Mouse (Mus musculus) cortical plate, adult 2 months (tissue): ENCODE measurements around the gene AI413582. TPM values are rescaled to one million over a fixed set of nuclear protein-coding genes. Genes with fewer than 3 reads are reported as not detected.

ENCODE experiments used
- H3K27ac ChIP-seq: fragments of 200-500 bp; 2 replicates; pipeline ENCODE4 v1.5.1; 2012; ENCODE audit warnings: low read length, control low read depth, inconsistent platforms; ENCODE audit not compliant: insufficient read depth
- H3K4me1 ChIP-seq: fragments of 200-500 bp; 2 replicates; pipeline ENCODE4 v1.6.1; 2011; ENCODE audit warnings: low read length; ENCODE audit not compliant: control insufficient read depth, insufficient read depth
- H3K4me3 ChIP-seq: fragments of 200-500 bp; 2 replicates; pipeline ENCODE4 v1.5.1; 2011; ENCODE audit warnings: mild to moderate bottlenecking, low read length, control low read depth; ENCODE audit not compliant: insufficient read depth
- CTCF ChIP-seq: fragments of 200-500 bp; IDR thresholded peaks from 2 replicates; pipeline ENCODE4 v1.5.1; 2011; ENCODE audit warnings: mild to moderate bottlenecking, control low read depth, low read length; ENCODE audit not compliant: insufficient read depth; ENCODE audit errors: extremely low read depth
- POLR2A ChIP-seq: fragments of 200-500 bp; IDR thresholded peaks from 2 replicates; pipeline ENCODE4 v1.6.1; 2011; ENCODE audit warnings: mild to moderate bottlenecking, low read length, control low read depth; ENCODE audit not compliant: insufficient read depth; ENCODE audit errors: extremely low read depth
- polyA plus RNA-seq: library from polyadenylated mRNA; depleted of rRNA; stranded (reverse); fragments of >200 nt; gene quantifications from 2 replicates; pipeline ENCODE4 v1.2.3, GENCODE M21; 2012

The AI413582 gene
- polyA plus RNA-seq, 1 experiment = 112 TPM

DNA sequence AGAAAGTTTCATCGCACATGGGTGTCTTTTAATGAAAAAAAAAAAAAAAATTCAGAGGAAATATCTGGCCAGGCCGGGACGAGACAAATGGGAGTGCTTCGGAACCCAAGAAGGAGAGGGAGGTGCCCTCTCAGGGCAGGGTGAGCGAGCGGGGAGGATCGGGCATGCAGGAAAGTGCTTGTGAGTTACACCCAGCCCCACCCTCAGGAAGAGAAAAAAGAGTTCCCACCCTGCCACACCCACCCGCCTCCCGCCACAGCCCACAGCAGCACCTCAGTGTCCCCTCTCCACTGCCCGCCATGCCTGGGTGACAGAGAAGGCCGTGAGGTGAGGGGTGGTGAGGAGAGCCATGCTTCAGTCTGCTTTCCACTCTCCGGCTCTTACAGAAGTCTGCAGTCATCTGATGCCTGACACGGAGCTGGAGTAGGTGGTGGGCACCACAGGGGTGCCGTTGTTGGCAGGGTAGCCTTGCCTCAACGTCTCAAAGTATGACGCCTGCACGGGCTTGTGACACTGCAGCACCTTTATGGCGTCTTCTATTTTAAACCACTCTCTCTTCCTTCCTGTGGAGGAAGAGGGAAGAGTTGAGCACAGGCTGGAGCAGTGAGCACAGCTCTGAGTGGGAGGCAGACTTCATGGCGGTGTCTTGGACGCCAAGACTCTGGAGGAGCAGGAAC lies 15.0 kb upstream of the AI413582 start:
- TF ChIP-seq CTCF = no peak
- TF ChIP-seq POLR2A = no peak
- H3K4me1 ChIP-seq = peaks cover 2% of the 10 kb centered on the region; the same call in 1 of the 2 replicates
- no peak overlapping the region for H3K4me3 ChIP-seq
- no peak overlapping the region for H3K27ac ChIP-seq

DNA sequence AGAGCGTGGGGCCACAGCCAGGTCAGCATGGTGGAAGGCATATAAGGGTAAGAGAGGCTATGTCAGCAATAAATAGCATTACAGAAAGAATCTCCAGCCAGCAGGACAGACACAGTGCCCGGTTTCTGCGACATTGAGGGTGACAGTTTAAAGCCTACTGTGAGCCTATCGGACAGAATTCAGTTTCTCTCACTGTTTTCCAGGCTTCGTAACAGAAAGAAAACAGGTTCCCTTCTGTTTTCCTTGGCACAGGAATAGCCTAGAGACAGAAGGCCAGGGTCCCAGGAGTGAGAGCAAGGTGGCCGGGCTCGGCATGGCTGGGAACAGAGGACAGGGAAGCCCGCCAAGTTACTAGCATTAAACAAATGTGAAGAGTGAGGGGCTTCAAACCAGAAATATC lies 14.3 kb upstream of the AI413582 start:
- Histone ChIP-seq H3K27ac (no peak overlapping the region), H3K4me3 (no peak overlapping the region), H3K4me1 (peaks cover 2% of the 10 kb centered on the region; the same call in 1 of the 2 replicates)
- TF ChIP-seq CTCF = no peak
- TF ChIP-seq POLR2A = no peak

DNA sequence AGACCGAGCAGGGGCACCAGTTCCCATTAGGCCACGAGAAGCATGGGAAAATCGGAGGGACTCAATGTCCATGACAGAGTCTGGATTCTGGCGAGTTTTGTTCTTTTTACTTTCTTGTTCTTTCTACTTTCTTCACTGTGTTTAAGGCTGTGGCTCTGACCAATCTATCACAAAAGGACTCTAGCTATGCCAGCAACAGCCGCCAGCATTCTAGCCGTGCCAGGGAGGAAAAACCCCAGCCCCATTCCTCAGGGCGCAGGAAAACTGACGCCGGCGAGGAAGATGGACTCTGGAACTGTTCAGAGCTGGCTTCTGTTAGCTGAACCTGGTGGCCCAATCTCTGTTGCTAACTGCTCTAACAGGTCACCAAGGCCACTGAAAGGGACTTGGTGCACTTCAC lies 12.9 kb upstream of the AI413582 start:
- peaks cover 2% of the 10 kb centered on the region; the same call in 1 of the 2 replicates for H3K4me1 ChIP-seq
- no peak overlapping the region for H3K27ac ChIP-seq
- H3K4me3 ChIP-seq = no peak overlapping the region
- TF ChIP-seq POLR2A = no peak
- no peak for TF ChIP-seq CTCF

DNA sequence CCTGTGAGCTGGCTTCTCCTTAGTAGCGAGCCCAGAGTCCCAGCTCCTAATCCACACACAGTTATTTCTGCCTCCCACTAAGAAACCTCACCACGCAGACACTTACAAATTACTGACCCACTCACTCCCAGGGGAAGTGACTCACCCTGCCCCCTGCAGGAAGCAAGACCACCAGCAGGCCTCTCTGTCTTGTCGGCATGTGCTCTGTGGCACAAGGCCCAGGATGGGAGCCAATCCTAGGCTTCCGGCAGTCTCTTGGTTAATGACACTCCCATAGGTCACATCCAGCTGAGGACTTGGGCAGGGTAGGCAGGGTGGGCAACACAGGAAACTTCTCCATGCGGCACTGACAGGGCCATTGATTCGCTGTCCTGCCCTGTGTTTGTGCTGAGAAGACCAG lies 11.9 kb upstream of the AI413582 start:
- Histone ChIP-seq H3K4me3 (no peak overlapping the region), H3K27ac (no peak overlapping the region), H3K4me1 (peaks cover 2% of the 10 kb centered on the region; the same call in 1 of the 2 replicates)
- TF ChIP-seq CTCF = no peak
- TF ChIP-seq POLR2A = no peak

DNA sequence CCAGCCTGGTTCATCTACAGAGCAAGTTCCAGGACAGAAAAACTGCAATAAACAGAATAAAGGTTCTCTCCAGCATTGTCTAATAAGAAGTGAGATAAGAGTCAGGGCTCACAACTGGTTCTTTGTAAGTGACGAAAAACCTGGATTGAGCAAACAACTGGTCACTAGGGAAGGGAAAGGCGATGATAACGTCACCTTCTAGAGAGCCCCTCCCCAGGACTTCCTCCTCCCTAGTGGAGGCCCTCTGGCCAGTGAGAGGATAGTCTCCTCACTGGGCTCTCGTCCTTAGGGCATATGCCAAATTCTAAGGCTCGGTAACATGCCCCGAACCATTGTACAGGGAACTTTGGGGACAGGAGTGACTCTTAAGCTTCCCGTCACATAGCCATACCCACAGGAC lies 10.5 kb upstream of the AI413582 start:
- no peak overlapping the region for H3K4me3 ChIP-seq
- H3K27ac ChIP-seq = no peak overlapping the region
- H3K4me1 ChIP-seq = peaks cover 2% of the 10 kb centered on the region; the same call in 1 of the 2 replicates
- TF ChIP-seq CTCF (no peak), POLR2A (no peak)

DNA sequence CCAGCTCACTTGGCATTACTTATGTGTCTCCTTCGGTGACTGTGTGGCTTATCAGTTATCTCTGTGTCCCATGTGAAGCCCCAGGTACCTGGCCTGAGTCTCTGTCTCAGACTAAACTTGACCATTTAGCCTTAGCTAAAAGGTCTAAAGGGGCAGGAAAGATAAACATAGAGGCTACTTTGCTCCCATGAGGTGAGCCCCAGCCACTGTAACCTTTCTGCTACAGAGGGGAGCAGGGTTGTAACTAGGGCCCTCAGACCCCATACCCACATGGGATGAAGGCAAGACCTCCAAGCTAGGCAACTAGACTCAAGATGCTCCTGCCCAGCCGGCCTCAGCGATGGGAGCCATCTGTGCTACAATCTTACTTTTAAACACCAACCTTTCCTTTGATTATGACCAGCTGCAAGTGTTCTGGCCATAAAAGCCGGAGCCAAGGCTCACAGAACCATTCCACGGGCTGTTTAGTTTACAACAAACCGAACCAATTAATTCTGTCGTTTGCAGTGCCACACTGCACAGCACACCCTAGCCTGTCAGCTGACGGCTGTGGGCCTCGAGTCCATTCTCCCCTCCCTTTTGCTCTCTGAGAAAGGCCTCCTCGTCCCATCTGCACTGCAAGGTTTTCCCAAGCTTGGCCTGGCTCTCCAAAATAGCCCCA lies 9.7 kb upstream of the AI413582 start:
- TF ChIP-seq CTCF (no peak), POLR2A (no peak)
- peak overlapping the region; percentile 53; the same call in 1 of the 2 replicates for H3K27ac ChIP-seq
- peaks cover 2% of the 10 kb centered on the region; the same call in 1 of the 2 replicates for H3K4me1 ChIP-seq
- no peak overlapping the region for H3K4me3 ChIP-seq

DNA sequence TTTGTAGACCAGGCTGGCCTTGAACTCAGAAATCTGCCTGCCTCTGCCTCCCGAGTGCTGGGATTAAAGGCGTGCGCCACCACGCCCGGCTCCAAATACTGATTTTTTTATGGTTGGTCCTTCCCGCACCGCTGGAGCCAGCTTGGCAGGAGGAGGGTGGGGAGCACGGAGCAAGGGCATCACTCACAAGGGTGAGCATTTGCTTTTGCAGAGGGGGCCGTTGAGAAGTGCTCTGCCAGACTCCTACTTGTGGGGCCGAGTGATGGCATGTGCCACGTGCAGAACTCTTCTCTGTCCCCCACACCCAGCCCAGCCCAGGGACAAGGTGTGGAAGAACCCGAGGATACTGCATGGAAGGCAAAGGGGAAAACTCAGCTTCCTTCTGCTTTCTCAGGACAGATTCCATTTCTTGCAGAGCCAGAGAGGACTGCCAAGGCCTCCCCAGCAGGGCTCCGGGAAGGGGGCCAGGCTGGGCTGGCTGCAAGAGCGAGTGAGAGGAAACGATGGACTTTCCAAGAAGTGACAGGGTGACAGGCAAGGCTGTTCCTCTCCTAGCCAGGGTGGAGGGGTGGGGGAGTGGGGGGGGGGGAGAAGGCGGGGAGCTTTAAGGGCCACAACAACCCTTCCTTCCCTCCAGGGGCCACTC lies 9.0 kb upstream of the AI413582 start:
- no peak overlapping the region for H3K4me3 ChIP-seq
- TF ChIP-seq CTCF (no peak), POLR2A (no peak)
- H3K27ac ChIP-seq = peak overlapping the region; percentile 53; the same call in 1 of the 2 replicates
- H3K4me1 ChIP-seq = peaks cover 2% of the 10 kb centered on the region; the same call in 1 of the 2 replicates

DNA sequence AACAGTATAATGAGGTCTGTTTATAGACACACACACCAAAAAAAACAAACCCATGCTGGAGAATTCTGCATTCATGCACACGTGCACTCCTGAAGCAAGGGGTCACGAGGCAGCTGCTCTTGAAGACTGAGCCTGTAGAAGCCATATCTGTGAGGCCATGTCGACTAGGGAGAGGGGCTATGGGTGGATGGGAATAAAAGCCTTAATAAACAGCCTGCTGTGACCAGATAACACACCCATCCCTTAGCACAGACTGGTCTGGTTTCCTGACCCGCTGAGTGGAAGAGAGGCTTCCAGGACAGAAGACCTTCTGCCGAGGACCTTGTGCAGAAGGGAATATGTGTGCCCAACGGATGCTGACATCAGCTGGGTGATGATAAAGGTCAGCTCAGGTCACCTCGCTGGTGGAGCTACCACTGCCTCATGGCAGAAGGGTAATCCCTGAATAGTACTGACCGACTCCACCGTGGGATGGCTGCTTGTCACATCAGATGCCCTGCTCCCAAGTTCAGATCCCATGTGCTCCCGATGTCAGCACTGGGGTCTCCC lies 8.3 kb upstream of the AI413582 start:
- no peak overlapping the region for H3K27ac ChIP-seq
- TF ChIP-seq CTCF (no peak), POLR2A (no peak)
- no peak overlapping the region for H3K4me3 ChIP-seq
- peaks cover 2% of the 10 kb centered on the region; the same call in 1 of the 2 replicates for H3K4me1 ChIP-seq

DNA sequence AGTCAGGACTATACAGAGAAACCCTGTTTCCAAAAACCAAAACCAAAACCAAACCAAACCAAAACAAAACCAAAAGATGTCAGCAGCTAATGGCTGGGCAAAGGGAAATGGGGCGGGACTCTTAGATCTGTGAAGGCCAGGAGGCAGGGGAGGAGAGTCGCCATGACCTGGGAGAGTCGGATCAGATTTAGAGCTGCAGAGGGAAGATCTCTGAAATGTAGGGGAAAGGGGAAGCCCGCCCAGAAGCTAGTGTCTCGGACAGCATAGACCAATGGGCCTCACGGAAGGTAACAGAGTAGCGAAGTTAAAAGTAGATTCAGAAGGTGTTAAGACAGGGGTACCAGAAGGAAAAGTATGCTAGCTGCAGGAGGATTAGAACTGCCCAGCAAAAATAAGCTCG lies 5.8 kb upstream of the AI413582 start:
- TF ChIP-seq POLR2A (no peak), CTCF (no peak)
- H3K4me3 ChIP-seq = no peak overlapping the region
- H3K27ac ChIP-seq = no peak overlapping the region
- peaks cover under 1% of the 10 kb centered on the region; the same call in 1 of the 2 replicates for H3K4me1 ChIP-seq
